Mouse (Mus musculus): ENCODE data around the gene Gm9736.
"Not testable (repeated sequence)": the region's sequence is repeated elsewhere in the genome, so short reads cannot be mapped to it uniquely, and the experiment has no call there.

The Gm9736 gene

DNA sequence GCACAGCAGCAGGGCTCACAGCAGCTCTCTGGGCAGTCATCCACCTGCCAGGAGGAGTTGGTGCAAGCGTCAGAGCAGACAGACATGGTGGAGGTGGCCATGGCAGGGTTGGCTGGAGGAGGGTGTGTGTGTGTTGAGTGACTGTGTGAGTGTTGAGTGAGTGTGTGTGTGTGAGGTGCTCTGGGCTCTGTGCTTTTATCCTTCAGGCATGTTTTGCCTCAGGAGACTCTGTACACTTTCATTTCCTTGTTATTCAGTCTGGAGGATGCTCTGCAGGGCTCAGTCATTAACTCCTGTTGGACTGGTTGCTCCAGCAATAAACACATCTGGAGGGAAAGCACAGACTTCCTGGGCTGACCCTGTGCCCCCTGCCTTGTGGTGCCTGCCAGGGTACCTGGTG, at the start of gene Gm9736:
Gm9736 (minus strand) TSS at position 101 of the 400 bp plus-strand sequence.
- not testable (repeated sequence) for DNase-seq (ENCODE audit: low read depth)

DNA sequence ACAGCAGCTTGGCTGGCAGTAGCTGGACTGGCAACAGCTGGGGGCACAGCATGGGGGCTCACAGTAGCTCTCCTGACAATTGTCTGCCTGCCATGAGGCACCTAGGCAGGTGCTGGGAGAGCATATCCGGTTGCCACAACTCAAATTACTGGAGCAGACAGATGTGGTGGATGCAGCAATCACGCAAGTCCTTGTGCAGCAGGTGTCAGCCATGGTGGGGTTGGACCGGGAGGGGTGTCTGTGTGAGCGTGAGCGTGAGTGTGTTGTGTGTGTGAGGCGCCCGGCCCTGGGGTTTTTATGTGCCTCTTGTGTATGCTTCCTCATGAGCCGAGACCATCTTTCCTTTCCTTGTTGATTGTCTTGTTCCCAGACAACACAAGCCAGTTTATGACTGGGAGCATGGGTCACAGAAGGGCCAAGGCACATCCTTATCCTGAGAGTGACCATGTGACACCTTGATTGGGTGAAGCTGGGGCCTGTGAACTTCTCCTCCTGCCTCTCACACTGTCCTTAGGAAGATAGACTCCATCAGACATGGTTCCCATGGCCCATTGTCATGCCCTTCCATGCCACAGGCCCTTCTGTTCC, 47.9 kb upstream of the Gm9736 start, which contains the start of gene Gm19668:
Gm19668 (minus strand) TSS at position 213 of the 588 bp plus-strand sequence.
- DNase-seq (ENCODE audit: low read depth) = no peak

DNA sequence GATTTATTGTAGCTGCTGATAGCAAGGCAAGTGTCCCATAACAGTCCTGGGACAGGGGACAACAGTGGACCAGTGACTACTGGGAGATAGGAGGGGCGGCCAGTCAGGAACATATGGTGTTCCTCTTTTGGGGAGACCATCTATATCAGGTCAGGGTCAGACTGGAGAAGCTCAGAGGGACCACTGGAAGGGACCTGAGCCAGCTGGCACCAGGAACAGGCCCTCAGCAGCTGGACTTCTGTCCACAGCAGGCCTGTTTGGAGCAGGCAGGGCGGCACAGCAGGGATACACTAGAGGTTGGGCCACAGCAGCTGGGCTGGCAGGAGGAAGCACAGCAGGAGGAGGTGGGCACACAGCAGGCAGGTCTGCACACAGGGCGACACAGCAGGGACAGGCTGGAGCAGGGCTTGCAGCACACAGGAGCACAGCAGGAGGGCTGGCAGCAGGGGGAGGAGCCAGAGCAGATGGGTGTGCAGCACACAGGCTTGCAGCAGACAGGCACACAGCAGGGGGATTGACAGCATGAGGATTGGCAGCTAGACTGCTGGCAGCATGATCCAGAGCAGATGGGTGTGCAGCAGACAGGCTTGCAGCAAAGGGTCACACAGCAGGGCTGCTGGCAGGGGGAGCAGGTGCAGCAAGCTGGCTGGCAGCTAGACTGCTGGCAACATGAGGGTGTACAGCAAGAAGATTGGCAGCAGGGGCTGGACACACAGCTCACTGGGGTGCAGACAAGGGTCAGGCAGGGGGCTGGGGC, 47.2 kb upstream of the Gm9736 start:
- DNase-seq (ENCODE audit: low read depth) = not testable (repeated sequence)

DNA sequence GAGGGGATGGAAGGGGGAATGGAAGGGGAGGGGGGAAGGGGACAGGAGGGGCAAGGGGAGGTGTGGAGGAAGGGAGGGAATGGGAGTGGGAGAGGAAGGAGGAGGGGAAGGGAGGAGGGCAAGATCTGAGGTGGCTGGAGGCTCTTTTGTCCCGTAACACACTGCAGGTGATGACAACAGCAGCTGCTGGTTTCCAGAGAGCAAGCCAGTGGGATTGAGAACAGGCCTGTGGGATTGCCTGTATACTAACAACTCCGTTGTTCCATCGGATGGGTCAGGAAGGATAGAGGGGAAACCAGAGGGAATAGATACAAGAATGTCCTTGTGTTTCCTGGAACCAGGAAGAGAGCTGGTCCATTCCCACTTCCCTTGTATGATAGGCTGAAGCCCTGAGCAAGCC, 46.5 kb upstream of the Gm9736 start:
- DNase-seq (ENCODE audit: low read depth) = no peak

DNA sequence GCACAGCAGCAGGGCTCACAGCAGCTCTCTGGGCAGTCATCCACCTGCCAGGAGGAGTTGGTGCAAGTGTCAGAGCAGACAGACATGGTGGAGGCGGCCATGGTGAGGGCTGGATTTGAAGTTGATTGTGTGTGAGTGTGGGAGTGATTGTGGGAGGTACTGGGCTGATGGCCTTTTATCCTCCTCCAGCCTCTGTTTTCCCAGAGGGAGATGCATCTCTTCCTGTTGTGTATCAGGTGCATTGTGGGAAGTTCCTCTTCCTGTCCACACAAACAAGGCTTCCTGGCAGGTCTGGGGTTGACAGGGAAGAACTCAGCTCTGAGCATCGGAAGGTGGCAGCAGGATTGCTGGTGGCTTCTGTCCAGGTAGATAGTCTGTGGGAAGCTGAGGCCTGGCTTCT, 43.8 kb upstream of the Gm9736 start, which contains the start of gene Gm9639:
Gm9639 (minus strand) TSS at position 101 of the 400 bp plus-strand sequence.
- no peak for DNase-seq (ENCODE audit: low read depth)

DNA sequence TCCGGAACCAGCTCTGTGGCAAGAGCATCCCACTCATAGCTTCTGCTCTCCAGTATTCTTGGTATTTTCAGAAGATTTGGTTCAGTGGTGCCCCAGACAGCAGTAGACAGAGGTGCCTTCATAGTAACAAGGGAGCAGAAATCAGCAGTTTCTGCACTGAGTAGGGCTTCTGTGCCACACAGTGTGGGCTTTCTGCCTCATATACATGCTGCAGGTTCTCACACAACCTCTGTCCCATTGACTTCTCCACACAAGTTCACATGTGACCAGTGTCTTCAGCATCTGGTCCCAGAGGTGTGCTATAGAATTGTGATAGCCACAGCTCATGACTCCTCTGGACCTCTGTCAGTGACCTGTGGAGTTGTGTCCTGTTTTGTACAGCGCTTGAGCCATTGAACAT, 37.5 kb upstream of the Gm9736 start:
- no peak for DNase-seq (ENCODE audit: low read depth)

DNA sequence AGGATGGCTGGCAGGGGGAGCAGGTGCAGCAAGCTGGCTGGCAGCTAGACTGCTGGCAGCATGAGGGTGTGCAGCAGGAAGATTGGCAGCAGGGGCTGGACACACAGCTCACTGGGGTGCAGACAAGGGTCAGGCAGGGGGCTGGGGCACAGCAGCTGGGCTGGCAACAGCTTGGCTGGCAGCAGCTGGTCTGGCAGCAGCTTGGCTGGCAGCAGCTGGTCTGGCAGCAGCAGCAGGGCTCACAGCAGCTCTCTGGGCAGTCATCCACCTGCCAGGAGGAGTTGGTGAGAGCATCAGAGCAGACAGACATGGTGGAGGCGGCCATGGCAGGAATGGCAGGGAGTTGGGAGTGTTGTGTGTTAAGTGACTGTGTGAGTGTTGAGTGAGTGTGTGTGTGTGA, 36.7 kb upstream of the Gm9736 start, which contains the start of gene Gm7137:
Gm7137 (minus strand) TSS at position 325 of the 400 bp plus-strand sequence.
- not testable (repeated sequence) for DNase-seq (ENCODE audit: low read depth)

DNA sequence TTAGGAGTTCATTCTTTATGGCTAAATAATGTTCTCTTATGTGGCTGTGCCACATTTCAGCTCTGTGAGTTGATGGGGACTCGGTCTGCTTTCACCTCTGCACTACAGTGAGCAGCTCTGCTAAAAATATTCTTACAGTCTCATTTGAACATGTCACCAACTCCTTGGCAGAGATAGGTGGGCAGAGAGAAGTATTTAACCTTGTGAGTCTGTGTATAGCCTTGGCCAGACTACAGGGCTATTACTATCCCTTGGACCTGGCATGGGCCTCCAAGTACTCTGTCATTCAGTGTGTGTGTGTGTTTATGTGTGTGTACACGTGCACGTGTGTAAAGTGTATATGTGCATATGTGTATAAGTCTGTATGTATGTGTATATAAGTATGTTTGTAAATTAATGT, 32.2 kb upstream of the Gm9736 start:
- not testable (repeated sequence) for DNase-seq (ENCODE audit: low read depth)

DNA sequence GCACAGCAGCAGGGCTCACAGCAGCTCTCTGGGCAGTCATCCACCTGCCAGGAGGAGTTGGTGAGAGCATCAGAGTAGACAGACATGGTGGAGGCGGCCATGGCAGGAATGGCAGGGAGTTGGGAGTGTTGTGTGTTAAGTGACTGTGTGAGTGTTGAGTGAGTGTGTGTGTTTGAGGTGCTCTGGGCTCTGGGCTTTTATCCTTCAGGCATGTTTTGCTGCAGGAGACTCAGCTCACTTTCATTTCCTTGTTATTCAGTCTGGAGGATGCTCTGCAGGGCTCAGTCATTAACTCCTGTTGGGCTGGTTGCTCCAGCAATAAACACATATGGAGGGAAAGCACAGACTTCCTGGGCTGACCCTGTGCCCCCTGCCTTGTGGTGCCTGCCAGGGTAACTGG, 31.3 kb upstream of the Gm9736 start, which contains the start of gene Gm3250:
Gm3250 (minus strand) TSS at position 101 of the 400 bp plus-strand sequence.
- DNase-seq (ENCODE audit: low read depth) = not testable (repeated sequence)

DNA sequence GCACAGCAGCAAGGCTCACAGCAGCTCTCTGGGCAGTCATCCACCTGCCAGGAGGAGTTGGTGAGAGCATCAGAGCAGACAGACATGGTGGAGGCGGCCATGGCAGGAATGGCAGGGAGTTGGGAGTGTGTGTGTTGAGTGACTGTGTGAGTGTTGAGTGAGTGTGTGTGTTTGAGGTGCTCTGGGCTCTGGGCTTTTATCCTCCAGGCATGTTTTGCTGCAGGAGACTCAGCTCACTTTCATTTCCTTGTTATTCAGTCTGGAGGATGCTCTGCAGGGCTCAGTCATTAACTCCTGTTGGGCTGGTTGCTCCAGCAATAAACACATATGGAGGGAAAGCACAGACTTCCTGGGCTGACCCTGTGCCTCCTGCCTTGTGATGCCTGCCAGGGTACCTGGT, 25.7 kb upstream of the Gm9736 start, which contains the start of gene Gm7138:
Gm7138 (minus strand) TSS at position 101 of the 400 bp plus-strand sequence.
- DNase-seq (ENCODE audit: low read depth) = not testable (repeated sequence)

DNA sequence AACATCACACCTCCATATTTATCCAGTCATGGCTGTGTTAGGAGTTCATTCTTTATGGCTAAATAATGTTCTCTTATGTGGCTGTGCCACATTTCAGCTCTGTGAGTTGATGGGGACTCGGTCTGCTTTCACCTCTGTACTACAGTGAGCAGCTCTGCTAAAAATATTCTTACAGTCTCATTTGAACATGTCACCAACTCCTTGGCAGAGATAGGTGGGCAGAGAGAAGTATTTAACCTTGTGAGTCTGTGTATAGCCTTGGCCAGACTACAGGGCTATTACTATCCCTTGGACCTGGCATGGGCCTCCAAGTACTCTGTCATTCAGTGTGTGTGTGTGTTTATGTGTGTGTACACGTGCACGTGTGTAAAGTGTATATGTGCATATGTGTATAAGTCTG, 21.0 kb upstream of the Gm9736 start:
- not testable (repeated sequence) for DNase-seq (ENCODE audit: low read depth)

DNA sequence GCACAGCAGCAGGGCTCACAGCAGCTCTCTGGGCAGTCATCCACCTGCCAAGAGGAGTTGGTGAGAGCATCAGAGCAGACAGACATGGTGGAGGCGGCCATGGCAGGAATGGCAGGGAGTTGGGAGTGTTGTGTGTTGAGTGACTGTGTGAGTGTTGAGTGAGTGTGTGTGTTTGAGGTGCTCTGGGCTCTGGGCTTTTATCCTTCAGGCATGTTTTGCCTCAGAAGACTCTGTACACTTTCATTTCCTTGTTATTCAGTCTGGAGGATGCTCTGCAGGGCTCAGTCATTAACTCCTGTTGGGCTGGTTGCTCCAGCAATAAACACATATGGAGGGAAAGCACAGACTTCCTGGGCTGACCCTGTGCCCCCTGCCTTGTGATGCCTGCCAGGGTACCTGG, 20.1 kb upstream of the Gm9736 start, which contains the start of gene Gm3238:
Gm3238 (minus strand) TSS at position 101 of the 400 bp plus-strand sequence.
- DNase-seq (ENCODE audit: low read depth) = not testable (repeated sequence)

DNA sequence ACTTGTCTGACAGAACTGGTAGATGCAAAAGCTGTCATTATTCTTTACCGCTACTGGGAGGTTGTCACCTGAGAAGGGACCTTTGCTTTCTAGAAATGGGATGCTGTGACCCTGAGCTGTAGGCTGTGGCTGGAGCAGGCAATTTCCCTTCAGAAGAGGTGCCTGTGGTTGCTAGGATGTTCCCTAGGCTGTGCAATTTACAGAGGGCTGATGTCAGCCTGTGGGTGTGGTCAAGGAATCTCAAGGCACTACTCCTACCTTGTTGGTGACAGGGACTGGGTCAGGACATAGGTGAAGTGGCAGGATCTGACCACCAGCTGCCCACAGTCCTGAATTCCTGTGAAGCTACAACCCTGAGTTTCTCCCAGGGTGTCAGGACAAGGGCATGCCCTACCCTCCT, 18.6 kb upstream of the Gm9736 start:
- no peak for DNase-seq (ENCODE audit: low read depth)

DNA sequence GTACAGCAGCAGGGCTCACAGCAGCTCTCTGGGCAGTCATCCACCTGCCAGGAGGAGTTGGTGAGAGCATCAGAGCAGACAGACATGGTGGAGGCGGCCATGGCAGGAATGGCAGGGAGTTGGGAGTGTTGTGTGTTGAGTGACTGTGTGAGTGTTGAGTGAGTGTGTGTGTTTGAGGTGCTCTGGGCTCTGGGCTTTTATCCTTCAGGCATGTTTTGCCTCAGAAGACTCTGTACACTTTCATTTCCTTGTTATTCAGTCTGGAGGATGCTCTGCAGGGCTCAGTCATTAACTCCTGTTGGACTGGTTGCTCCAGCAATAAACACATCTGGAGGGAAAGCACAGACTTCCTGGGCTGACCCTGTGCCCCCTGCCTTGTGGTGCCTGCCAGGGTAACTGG, 8.4 kb upstream of the Gm9736 start, which contains the start of gene Gm3233:
Gm3233 (minus strand) TSS at position 101 of the 400 bp plus-strand sequence.
- not testable (repeated sequence) for DNase-seq (ENCODE audit: low read depth)

DNA sequence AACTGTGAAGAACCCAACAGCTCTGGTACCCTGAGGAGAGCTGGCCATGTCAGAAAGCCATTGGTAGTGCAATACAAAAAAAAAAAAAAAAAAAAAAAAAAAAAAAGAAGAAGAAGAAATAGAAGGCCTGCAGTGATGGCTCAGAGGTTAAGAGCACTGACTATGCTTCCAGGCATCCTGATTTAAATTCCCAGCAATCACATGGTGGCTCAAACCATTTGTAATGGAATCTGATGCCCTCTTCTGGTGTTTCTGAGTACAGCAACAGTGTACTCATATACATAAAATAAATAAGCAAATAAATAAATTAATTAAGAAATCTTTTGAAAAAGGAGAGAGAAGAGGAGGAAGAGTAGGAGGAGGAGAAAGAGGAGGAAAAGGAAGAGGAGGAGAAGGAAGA, 2.3 kb upstream of the Gm9736 start:
- DNase-seq (ENCODE audit: low read depth) = peak; percentile 13

DNA sequence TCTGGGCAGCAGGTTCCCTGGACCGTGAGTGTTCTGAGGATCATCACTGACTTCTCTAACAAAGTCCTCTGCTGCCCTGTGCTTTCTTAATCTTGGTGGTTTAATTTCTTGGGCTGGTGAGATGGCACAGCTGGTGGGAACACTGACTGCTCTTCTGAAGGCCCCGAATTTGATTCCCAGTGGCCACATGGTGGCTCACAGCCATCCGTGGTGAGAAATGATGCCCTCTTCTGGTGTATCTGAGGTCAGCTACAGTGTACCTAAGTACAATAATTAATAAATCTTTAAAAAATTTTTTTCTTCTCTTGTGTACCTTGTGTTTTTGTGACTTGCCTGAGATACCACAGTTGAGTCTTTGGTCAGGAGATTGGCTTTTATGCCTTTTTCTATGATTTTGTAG, 1.2 kb upstream of the Gm9736 start:
- peak; percentile 32 for DNase-seq (ENCODE audit: low read depth)

DNA sequence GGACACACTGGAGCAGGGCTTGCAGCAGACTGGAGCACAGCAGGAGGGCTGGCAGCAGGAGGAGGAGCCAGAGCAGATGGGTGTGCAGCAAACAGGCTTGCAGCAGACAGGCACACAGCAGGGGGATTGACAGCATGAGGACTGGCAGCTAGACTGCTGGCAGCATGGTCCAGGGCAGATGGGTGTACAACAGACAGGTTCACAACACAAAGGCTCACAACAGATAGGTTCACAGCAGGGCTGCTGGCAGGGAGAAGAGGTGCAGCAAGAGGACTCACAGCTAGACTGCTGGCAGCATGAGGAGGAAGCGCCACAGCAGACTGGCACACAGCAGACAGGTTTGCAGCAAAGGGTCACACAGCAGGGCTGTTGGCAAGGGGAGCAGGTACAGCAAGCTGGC, 468 bp downstream of the Gm9736 start:
- DNase-seq (ENCODE audit: low read depth) = not testable (repeated sequence)

DNA sequence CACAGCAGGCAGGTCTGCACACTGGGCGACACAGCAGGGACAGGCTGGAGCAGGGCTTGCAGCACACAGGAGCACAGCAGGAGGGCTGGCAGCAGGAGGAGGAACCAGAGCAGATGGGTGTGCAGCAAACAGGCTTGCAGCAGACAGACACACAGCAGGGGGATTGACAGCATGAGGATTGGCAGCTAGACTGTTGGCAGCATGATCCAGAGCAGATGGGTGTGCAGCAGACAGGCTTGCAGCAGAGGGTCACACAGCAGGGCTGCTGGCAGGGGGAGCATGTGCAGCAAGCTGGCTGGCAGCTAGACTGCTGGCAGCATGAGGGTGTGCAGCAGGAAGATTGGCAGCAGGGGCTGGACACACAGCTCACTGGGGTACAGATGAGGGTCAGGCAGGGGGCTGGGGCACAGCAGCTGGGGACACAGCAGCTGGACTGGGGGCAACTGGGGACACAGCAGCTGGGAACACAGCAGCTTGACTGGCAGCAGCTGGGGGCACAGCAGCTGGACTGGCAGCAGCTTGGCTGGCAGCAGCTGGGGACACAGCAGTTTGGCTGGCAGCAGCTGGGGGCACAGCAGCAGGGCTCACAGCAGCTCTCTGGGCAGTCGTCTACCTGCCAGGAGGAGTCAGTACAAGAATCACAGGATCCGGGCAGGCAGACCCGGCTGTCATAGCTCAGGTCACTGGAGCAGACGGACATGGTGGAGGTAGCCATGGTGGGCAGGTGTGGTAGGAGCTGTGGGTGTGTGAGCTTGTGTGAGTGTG, 9.0 kb downstream of the Gm9736 start, which contains the start of gene Gm18596:
Gm18596 (minus strand) TSS at position 715 of the 765 bp plus-strand sequence.
- DNase-seq (ENCODE audit: low read depth) = not testable (repeated sequence)

DNA sequence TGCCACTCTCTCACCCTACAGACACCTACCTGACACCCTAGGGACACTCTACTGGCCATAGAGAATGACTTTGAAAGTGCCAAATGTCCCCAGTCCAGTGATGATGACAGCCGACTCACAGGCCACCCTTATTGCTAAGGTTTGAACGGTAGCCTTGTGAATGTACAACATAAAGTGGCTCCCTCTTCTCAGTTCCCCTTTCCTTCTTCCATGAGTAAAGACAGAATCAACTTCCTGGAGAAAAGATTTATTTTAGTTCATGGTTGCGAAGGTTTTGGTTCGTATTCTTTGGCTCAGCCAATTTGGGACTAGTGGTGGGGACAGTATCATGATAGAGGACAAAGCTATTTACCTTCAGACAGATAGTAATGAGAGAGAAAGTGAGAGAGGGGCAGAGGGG, 12.2 kb downstream of the Gm9736 start:
- DNase-seq (ENCODE audit: low read depth) = no peak

DNA sequence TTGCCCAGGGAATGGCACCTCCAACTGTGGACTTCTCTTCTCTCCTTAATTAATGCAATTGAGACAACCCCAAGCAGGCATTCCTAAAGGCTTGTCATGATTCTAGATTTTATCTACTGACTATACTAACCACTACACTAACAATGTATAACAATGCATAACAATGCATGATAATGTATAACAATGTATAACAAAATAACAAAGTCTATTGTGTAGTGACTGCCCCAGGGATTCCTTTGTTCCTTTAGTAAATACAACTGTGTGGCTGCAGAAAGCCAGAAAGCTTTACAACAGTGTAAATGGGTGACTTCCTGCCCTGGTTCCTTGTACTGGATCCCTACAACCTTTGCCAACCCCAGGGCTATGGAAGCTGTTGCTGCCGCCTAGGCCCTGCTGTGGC, 15.2 kb downstream of the Gm9736 start:
- DNase-seq (ENCODE audit: low read depth) = no peak

DNA sequence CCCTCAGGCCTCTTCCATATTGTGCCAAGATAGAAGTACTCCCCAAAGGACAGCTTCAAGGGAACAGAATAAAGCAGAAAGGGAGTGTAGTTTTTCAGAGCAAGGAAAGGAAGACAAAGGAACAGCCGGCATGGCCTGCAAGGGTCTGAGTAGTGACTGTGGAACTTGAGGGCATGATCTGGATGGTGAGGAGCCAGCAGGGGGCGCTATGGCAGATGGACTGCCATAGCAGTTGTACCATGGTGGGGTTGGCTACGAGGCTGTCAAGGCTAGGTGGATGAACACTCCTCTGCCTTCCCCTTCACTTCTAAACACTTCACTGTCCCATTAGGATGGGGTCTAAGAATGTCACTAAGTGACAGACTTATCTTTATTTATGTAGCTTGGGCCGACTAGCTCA, 21.9 kb downstream of the Gm9736 start:
- DNase-seq (ENCODE audit: low read depth) = peak; percentile 35

DNA sequence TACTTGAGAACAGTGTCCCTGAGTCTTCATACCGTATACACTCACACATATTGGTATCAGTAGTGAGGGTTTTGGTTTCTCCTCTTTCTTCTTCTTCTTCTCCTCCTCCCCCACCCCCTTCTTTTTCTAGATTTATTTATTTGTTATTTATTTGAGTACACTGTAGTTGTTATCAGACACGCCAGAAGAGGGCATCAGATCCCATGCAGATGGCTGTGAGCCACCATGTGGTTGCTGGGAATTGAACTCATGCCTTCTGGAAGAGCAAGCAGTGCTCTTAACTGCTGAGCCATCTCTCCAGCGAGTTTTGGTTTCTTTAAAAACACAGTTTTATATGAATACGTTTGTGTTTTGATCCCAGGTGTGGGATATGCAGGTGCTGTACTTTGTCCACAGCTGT, 22.9 kb downstream of the Gm9736 start:
- peak; percentile 27 for DNase-seq (ENCODE audit: low read depth)

Data from 416B (cell line).